Mouse (Mus musculus): ENCODE data around the gene Micall1.

DNA sequence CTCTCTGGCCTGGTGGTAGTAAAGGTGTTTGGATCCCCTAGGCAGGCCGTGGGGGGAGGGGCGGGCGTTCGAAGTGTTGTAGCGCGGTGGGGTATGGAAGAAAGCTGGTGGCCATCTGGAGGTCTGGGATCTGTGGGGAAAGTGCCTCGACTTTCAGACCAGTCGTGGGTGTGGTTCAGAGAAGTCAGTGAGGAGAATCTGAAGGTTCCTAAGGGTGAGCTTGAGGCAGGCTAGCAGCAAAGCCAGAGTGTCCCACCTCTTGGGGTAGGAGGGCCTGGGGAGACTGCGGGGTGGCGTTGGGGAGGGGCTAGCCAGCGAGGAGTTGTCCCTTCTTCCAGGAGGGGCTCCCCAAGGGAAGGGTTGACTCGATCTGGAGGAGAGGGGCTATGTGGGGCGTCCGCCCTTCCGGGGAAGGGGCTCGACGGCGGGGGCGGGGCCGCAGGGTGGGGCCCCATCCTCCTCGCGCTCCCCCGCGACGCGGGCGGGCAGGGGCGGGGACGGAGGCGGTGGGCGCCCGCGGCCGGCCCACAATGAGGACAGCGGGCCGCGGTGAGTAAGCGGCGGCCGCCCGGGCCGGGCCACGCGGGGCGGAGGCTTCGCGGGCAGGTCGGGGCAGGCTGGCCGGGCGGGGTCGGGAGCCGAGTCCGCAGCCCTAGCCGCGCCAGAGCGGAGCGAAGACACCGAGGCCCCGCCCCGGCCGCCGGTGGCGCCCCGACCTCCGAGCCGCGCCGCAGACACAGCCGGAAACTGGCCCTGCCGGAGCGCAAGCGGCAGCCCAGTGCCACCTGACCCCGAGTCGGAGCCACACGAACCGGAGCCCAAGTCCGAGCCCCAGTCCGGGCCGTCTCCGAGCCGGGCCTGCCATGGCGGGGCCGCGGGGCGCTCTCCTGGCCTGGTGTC lies at the start of gene Micall1:
- TF ChIP-seq CTCF (IDR thresholded peaks at IDR 0.05; ENCODE audit: low read depth): no peak
- no peak for TF ChIP-seq EP300 (optimal IDR thresholded peaks at IDR 0.05)

All from stomach, postnatal 0 days (tissue).